Mouse (Mus musculus) liver, embryonic 14.5 days (tissue): ENCODE measurements around the gene Gabrb3.

Experiments used
- CTCF ChIP-seq: IDR thresholded peaks from 2 replicates; pipeline ENCODE4 v1.5.1; 2016; ENCODE audit warnings: antibody characterized with exemption, low read depth, control low read depth
- EP300 ChIP-seq: IDR thresholded peaks from 2 replicates; pipeline ENCODE4 v1.6.1; 2016; ENCODE audit warnings: antibody characterized with exemption, low read depth

GRCm38 (mm10) chr7:57618697-57619096 is 199.2 kb downstream of the Gabrb3 start:
- TF ChIP-seq CTCF: no peak
- TF ChIP-seq EP300: no peak
